Mouse (Mus musculus): Measurements from ENCODE around the gene Kxd1. TPM values are rescaled to one million over a fixed set of nuclear protein-coding genes. Genes with fewer than 3 reads are reported as not detected.

Kxd1 gene
- total RNA-seq, 1 experiment from 2014 or later, result 70.8 TPM

- peak; percentile 83 for ATAC-seq (replicated peaks; ENCODE audit: low read depth, poor library complexity, severe bottlenecking)
Observed at GRCm38 (mm10) chr8:70549412-70550184, 21.8 kb upstream of the Kxd1 start.

- no peak for ATAC-seq (replicated peaks; ENCODE audit: low read depth, poor library complexity, severe bottlenecking)
Observed at GRCm38 (mm10) chr8:70547762-70548161, 20.0 kb upstream of the Kxd1 start.

- ATAC-seq (replicated peaks; ENCODE audit: low read depth, poor library complexity, severe bottlenecking), result no peak
Observed at GRCm38 (mm10) chr8:70546412-70546811, 18.7 kb upstream of the Kxd1 start.

DNA sequence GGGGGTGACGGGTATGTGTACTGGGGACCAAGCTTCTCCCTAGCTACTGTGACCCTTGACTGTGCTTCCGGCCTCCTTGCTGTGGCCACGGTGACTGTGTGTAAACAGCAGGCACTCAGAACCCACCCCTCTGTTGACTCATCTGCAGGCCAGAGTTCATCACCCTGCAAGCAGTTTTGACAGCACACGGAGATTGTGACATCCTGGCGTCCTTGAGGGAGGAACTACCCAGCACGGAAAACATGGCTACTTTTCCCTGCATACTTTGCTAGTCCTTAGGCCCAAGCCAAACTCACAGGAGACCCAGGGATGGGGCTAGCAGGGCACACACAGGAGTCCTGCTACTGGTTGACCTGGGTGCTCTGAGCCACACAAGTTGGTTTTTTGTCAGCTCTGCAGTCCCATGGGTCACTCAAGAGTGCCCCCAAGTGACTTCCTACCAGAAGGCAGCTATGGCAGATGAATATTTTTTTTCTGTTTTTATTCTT, 16.5 kb upstream of the Kxd1 start:
- peak; percentile 15 for ATAC-seq (replicated peaks; ENCODE audit: low read depth, poor library complexity, severe bottlenecking)

DNA sequence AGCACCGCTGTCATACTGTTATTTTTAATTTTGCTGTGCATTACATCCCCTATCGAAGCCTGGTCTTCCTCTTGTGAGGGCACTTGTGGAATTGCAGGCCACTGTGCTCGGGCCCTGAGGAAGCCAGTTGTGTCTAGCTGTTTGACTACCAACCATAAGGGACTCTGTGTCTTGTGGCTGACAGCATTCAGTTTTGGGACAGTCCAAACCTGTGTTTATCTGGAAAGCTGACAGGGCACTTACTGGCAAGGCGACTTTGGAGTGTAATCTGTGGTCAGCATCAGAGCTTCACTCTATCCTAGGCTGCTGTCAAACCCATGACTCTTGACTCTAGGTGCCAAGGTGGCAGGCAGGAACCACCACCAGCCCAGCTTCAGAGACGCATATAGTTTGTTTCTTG, 13.3 kb upstream of the Kxd1 start:
- ATAC-seq (replicated peaks; ENCODE audit: low read depth, poor library complexity, severe bottlenecking), result no peak

- ATAC-seq (replicated peaks; ENCODE audit: low read depth, poor library complexity, severe bottlenecking), result no peak
Observed at GRCm38 (mm10) chr8:70540507-70541071, 12.8 kb upstream of the Kxd1 start.

GRCm38 (mm10) chr8:70540013-70540506, 12.3 kb upstream of the Kxd1 start:
- no peak for ATAC-seq (replicated peaks; ENCODE audit: low read depth, poor library complexity, severe bottlenecking)

GRCm38 (mm10) chr8:70539077-70539813, 11.5 kb upstream of the Kxd1 start, which contains the start of gene Ell:
TSS of gene Ell (plus strand) at chr8:70539457.
- ATAC-seq (replicated peaks; ENCODE audit: low read depth, poor library complexity, severe bottlenecking), result peak; percentile 67

DNA sequence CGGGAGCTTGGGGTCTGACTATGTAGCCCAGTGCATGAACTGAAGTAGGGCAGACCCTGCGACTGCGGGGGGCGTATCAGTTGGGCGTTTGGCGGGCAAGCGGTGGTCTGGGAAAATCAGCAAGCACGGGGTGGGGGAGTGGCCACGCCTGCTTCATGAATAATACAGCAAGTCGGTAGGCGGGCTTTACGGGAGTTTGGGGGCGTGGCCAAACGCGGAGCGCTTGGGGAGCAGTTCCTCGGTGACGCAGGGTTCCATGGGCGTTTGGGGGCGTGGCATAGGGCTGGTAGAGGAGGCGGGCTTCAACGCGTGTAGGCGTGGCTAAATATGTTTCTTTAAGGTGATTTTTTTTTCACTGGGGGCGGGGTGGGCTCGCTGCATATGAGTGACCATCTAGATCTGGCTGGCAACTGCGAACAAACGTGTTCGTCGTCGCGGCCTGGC, 10.9 kb upstream of the Kxd1 start:
- peak; percentile 74 for ATAC-seq (replicated peaks; ENCODE audit: low read depth, poor library complexity, severe bottlenecking)

DNA sequence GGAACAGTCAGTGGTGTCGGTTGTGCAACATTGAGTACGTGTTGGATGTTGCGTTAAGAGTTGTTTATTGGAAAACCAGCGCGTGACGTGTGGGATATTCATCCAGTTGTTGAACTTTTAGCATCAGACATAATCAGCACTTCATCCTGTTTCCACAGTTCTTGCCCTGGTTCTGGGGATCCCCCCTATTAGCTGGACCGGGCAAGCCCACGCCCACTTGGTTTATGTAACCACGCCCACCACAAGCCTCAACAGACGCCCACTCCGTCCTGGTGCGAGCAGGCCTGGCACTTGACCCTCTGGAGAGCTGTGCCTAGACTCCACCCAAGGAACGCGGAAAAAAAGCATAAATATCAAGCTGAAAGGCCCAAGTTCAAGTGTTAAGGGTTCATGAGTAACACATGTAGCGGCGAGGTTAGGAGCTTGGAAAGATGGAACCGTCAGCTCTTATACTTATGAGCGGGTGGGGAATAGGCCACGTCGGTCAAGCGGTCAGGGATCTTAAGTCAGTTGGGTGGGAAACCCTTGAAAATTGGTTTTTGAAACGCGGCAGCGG, 10.3 kb upstream of the Kxd1 start:
- peak; percentile 17 for ATAC-seq (replicated peaks; ENCODE audit: low read depth, poor library complexity, severe bottlenecking)

GRCm38 (mm10) chr8:70535701-70536100, 7.9 kb upstream of the Kxd1 start:
- no peak for ATAC-seq (replicated peaks; ENCODE audit: low read depth, poor library complexity, severe bottlenecking)

DNA sequence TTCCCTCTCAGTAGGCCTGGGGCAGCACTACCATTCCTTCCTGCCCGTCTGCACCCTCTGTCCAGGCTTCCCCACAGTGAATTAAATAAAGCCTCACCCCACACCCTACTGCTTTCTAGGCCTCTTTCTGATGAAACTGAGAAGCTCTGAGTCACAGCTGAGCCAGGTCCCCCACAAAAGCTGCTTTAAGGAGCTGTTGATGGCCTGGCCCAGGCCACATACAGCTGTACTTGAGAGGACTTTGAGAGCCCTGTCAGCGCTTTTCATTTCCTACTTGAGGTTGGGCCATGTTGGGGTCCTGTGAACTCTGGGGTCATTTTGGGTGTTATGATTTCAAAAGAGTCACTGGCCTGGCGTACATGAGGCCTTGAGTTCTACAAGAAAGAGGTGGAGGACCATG, 7.5 kb upstream of the Kxd1 start:
- no peak for ATAC-seq (replicated peaks; ENCODE audit: low read depth, poor library complexity, severe bottlenecking)

GRCm38 (mm10) chr8:70534281-70534680, 6.5 kb upstream of the Kxd1 start:
- ATAC-seq (replicated peaks; ENCODE audit: low read depth, poor library complexity, severe bottlenecking), result no peak

DNA sequence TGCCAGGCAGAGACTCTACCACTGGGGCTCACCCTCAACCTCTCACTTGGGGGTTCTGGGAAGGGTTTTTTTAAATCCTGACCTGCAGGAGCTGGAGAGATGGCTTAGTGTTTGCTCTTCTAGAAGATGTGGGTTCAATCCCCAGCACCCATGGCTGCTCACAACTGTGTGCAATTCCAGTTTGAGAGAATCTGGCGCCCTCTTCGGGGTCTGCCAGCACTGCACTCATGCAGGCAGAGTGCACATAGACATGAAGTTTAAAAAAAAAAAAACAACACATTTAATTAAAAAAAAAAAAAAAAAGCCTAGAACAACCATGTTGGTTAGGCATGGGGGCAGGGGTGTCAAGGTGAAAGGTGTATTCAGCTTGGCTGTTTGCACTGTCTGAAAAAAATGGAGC, 2.6 kb upstream of the Kxd1 start:
- ATAC-seq (replicated peaks; ENCODE audit: low read depth, poor library complexity, severe bottlenecking), result no peak

- ATAC-seq (replicated peaks; ENCODE audit: low read depth, poor library complexity, severe bottlenecking), result no peak
Observed at GRCm38 (mm10) chr8:70529741-70530161, 2.0 kb upstream of the Kxd1 start.

GRCm38 (mm10) chr8:70529299-70529698, 1.5 kb upstream of the Kxd1 start:
- ATAC-seq (replicated peaks; ENCODE audit: low read depth, poor library complexity, severe bottlenecking), result no peak

- ATAC-seq (replicated peaks; ENCODE audit: low read depth, poor library complexity, severe bottlenecking), result no peak
Observed at GRCm38 (mm10) chr8:70528182-70528797, 534 bp upstream of the Kxd1 start.

DNA sequence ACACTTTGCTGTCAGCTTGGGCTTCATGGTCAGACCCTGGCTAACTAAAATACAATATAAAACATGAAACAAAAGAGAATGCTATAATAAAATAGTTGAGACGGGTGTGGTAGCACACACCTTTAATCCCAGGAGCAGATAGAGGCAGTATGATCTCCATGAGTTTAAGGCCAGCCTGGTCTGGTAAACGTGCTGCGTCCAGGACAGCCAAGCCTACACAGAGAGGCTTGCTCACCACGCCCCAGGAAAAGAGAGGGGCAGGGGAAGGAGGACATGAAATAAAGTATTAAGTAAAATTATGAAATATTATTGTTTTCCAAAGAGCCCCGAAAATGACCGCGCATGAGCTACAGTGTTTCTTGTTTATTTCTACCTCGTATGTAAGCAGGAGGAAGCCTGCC, 645 bp downstream of the Kxd1 start:
- no peak for ATAC-seq (replicated peaks; ENCODE audit: low read depth, poor library complexity, severe bottlenecking)

DNA sequence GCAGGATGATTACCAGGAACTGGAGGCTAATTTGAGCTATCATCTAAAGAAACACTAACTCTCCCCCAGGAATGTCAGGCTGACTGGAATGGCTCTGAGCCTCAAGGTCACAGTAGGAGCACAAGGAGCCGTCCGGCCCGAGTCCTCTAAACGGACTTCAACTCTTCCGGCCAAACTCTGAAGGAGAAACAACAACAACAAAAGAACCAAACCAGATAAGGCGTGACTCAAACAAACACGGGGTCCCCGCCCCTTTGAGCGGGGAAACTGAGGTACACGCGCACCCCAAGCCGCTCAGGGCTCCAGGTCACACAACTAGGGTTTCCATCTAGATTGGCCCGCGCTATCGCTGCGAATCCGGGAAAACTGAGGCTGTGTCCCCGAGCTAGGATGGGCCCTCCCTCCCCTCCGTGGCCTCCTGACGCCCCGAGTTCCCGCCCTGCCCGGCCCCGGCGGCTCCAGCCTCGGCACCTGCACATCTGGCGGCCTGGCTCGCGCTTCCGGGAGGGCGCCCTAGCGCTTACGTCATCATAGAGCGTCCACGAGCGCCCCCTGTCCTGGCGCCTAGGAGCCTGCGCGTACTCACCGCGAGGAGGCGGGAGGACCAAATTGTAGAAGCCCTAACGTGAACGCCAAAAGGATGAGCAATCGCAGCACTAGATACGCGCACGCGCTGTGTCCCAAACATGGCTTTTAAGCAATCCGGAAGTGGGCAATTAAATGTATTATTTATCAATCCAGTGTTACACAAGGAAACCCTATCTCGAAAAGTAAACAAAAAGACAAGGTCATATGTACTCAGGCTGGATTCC, 5.0 kb downstream of the Kxd1 start:
- ATAC-seq (replicated peaks; ENCODE audit: low read depth, poor library complexity, severe bottlenecking), result peak; percentile 92

All from common myeloid progenitor, adult 5-6 weeks (primary cell).